Mouse (Mus musculus): ENCODE results near the gene Zfpm1. TPM values are rescaled to one million over a fixed set of nuclear protein-coding genes. Genes with fewer than 3 reads are reported as not detected.
A peak's percentile ranks its signal among the peaks of the same experiment; 100 is the strongest.

Gene Zfpm1
- polyA plus RNA-seq, 1 experiment = 32.1 TPM

- no peak overlapping the region for H3K4me3 ChIP-seq (ENCODE audit: insufficient read depth, low read length)
- TF ChIP-seq CTCF (IDR thresholded peaks at IDR 0.05; ENCODE audit: extremely low read depth, insufficient read depth, low read length) (no peak), POLR2A (IDR thresholded peaks at IDR 0.05; ENCODE audit: extremely low read depth, insufficient read depth, low read length) (no peak)
- H3K27ac ChIP-seq (ENCODE audit: insufficient read depth, low read length) = peak overlapping the region; percentile 58; the same call in 1 of the 2 replicates
- H3K4me1 ChIP-seq (ENCODE audit: control insufficient read depth, insufficient read depth, low read length) = peaks cover 8% of the 10 kb centered on the region
Observed at GRCm38 (mm10) chr8:122347811-122348552, 66.0 kb downstream of the Zfpm1 start.

GRCm38 (mm10) chr8:122349357-122350297 is 67.7 kb downstream of the Zfpm1 start:
- no peak for TF ChIP-seq CTCF (IDR thresholded peaks at IDR 0.05; ENCODE audit: extremely low read depth, insufficient read depth, low read length)
- no peak for TF ChIP-seq POLR2A (IDR thresholded peaks at IDR 0.05; ENCODE audit: extremely low read depth, insufficient read depth, low read length)
- Histone ChIP-seq H3K27ac (ENCODE audit: insufficient read depth, low read length) (no peak overlapping the region), H3K4me3 (ENCODE audit: insufficient read depth, low read length) (no peak overlapping the region), H3K4me1 (ENCODE audit: control insufficient read depth, insufficient read depth, low read length) (peaks cover 3% of the 10 kb centered on the region; the same call in 1 of the 2 replicates)

GRCm38 (mm10) chr8:122350309-122351089 is 68.6 kb downstream of the Zfpm1 start:
- no peak overlapping the region for H3K27ac ChIP-seq (ENCODE audit: insufficient read depth, low read length)
- H3K4me3 ChIP-seq (ENCODE audit: insufficient read depth, low read length) = no peak overlapping the region
- no peak for TF ChIP-seq POLR2A (IDR thresholded peaks at IDR 0.05; ENCODE audit: extremely low read depth, insufficient read depth, low read length)
- TF ChIP-seq CTCF (IDR thresholded peaks at IDR 0.05; ENCODE audit: extremely low read depth, insufficient read depth, low read length) = no peak
- peaks cover 7% of the 10 kb centered on the region for H3K4me1 ChIP-seq (ENCODE audit: control insufficient read depth, insufficient read depth, low read length)

- H3K4me1 ChIP-seq (ENCODE audit: control insufficient read depth, insufficient read depth, low read length) = peaks cover 8% of the 10 kb centered on the region
- H3K27ac ChIP-seq (ENCODE audit: insufficient read depth, low read length) = no peak overlapping the region
- no peak for TF ChIP-seq CTCF (IDR thresholded peaks at IDR 0.05; ENCODE audit: extremely low read depth, insufficient read depth, low read length)
- TF ChIP-seq POLR2A (IDR thresholded peaks at IDR 0.05; ENCODE audit: extremely low read depth, insufficient read depth, low read length) = no peak
Observed at GRCm38 (mm10) chr8:122354157-122354556, 72.2 kb downstream of the Zfpm1 start.

GRCm38 (mm10) chr8:122355642-122356606 is 74.0 kb downstream of the Zfpm1 start:
- H3K27ac ChIP-seq (ENCODE audit: insufficient read depth, low read length) = peak overlapping the region; percentile 74
- TF ChIP-seq POLR2A (IDR thresholded peaks at IDR 0.05; ENCODE audit: extremely low read depth, insufficient read depth, low read length) (0 out of 2 replicates have a peak, but pooled peaks have one; percentile 20), CTCF (IDR thresholded peaks at IDR 0.05; ENCODE audit: extremely low read depth, insufficient read depth, low read length) (no peak)
- peaks cover 8% of the 10 kb centered on the region for H3K4me1 ChIP-seq (ENCODE audit: control insufficient read depth, insufficient read depth, low read length)
- H3K4me3 ChIP-seq (ENCODE audit: insufficient read depth, low read length) = no peak overlapping the region

More at GRCm38 (mm10) chr8:122354157-122354556, 72.2 kb downstream of the Zfpm1 start:
- H3K4me3 ChIP-seq (ENCODE audit: insufficient read depth, low read length) = no peak overlapping the region

GRCm38 (mm10) chr8:122357202-122357601 is 75.3 kb downstream of the Zfpm1 start:
- peak overlapping the region; percentile 74; the same call in 1 of the 2 replicates for H3K27ac ChIP-seq (ENCODE audit: insufficient read depth, low read length)
- no peak overlapping the region for H3K4me3 ChIP-seq (ENCODE audit: insufficient read depth, low read length)
- H3K4me1 ChIP-seq (ENCODE audit: control insufficient read depth, insufficient read depth, low read length) = peaks cover 10% of the 10 kb centered on the region
- TF ChIP-seq POLR2A (IDR thresholded peaks at IDR 0.05; ENCODE audit: extremely low read depth, insufficient read depth, low read length) = no peak
- TF ChIP-seq CTCF (IDR thresholded peaks at IDR 0.05; ENCODE audit: extremely low read depth, insufficient read depth, low read length) = no peak

GRCm38 (mm10) chr8:122357641-122358040 is 75.7 kb downstream of the Zfpm1 start:
- Histone ChIP-seq H3K4me1 (ENCODE audit: control insufficient read depth, insufficient read depth, low read length) (peaks cover 10% of the 10 kb centered on the region), H3K27ac (ENCODE audit: insufficient read depth, low read length) (no peak overlapping the region), H3K4me3 (ENCODE audit: insufficient read depth, low read length) (no peak overlapping the region)
- no peak for TF ChIP-seq CTCF (IDR thresholded peaks at IDR 0.05; ENCODE audit: extremely low read depth, insufficient read depth, low read length)
- no peak for TF ChIP-seq POLR2A (IDR thresholded peaks at IDR 0.05; ENCODE audit: extremely low read depth, insufficient read depth, low read length)

GRCm38 (mm10) chr8:122359111-122359775 is 77.3 kb downstream of the Zfpm1 start:
- Histone ChIP-seq H3K27ac (ENCODE audit: insufficient read depth, low read length) (no peak overlapping the region), H3K4me3 (ENCODE audit: insufficient read depth, low read length) (no peak overlapping the region), H3K4me1 (ENCODE audit: control insufficient read depth, insufficient read depth, low read length) (peaks cover 10% of the 10 kb centered on the region)
- TF ChIP-seq CTCF (IDR thresholded peaks at IDR 0.05; ENCODE audit: extremely low read depth, insufficient read depth, low read length) (no peak), POLR2A (IDR thresholded peaks at IDR 0.05; ENCODE audit: extremely low read depth, insufficient read depth, low read length) (no peak)

All from cortical plate, adult 2 months (tissue).